Mouse (Mus musculus) heart, embryonic 10.5 days (tissue): ENCODE measurements at regions not wholly inside any gene's neighbourhood (a gene's known extent, or its start where the extent isn't known, plus 50 kb on each side); places are given as distances from the start of the nearest gene placed in this dataset.
A peak's percentile ranks its signal among the peaks of the same experiment; 100 is the strongest.

Experiments used
- DNase-seq: peaks from one replicate; pipeline ENCODE4 v3.0.0-alpha.2; 2017; ENCODE audit warnings: low spot score
- H3K27ac ChIP-seq: fragments of 300-500 bp; sonication (generic); 2 replicates; pipeline ENCODE4 v1.5.1; 2016; ENCODE audit warnings: mild to moderate bottlenecking
- H3K27me3 ChIP-seq: fragments of 300-500 bp; sonication (generic); 2 replicates; pipeline ENCODE4 v1.6.1; 2016; ENCODE audit warnings: mild to moderate bottlenecking; ENCODE audit not compliant: poor library complexity, insufficient read depth, severe bottlenecking
- H3K36me3 ChIP-seq: fragments of 300-500 bp; sonication (generic); 2 replicates; pipeline ENCODE4 v1.6.1; 2016; ENCODE audit warnings: mild to moderate bottlenecking, moderate library complexity
- H3K4me1 ChIP-seq: fragments of 300-500 bp; sonication (generic); 2 replicates; pipeline ENCODE4 v1.6.1; 2016; ENCODE audit warnings: mild to moderate bottlenecking
- H3K4me3 ChIP-seq: fragments of 300-500 bp; sonication (generic); 2 replicates; pipeline ENCODE4 v1.5.1; 2016; ENCODE audit warnings: mild to moderate bottlenecking, moderate library complexity
- H3K9me3 ChIP-seq: fragments of 300-500 bp; sonication (generic); 2 replicates; pipeline ENCODE4 v1.6.1; 2016; ENCODE audit warnings: mild to moderate bottlenecking, moderate library complexity
- WGBS: fragments of 180-500 bp; shearing (Covaris S2); methylation state at CpG from one replicate; pipeline ENCODE4 v1.1.7; 2016; 5-methylcytosine and 5-hydroxymethylcytosine counted together

- Histone ChIP-seq H3K27ac (no peak overlapping the region), H3K36me3 (no peaks in the 10 kb centered on the region)
- 77% methylated on average over 7 of the region's 7 CpGs for WGBS
Observed at GRCm38 (mm10) chr1:157888573-157888972, 382.0 kb downstream of the Sec16b start.

GRCm38 (mm10) chr1:157906168-157906567 is 399.6 kb downstream of the Sec16b start:
- WGBS = 76% methylated on average over 2 of the region's 2 CpGs

More at GRCm38 (mm10) chr1:157888573-157888972, 382.0 kb downstream of the Sec16b start:
- Histone ChIP-seq H3K9me3 (no peaks in the 10 kb centered on the region), H3K27me3 (no peaks in the 10 kb centered on the region), H3K4me1 (no peaks in the 10 kb centered on the region), H3K4me3 (no peak overlapping the region)
- no peak for DNase-seq

DNA sequence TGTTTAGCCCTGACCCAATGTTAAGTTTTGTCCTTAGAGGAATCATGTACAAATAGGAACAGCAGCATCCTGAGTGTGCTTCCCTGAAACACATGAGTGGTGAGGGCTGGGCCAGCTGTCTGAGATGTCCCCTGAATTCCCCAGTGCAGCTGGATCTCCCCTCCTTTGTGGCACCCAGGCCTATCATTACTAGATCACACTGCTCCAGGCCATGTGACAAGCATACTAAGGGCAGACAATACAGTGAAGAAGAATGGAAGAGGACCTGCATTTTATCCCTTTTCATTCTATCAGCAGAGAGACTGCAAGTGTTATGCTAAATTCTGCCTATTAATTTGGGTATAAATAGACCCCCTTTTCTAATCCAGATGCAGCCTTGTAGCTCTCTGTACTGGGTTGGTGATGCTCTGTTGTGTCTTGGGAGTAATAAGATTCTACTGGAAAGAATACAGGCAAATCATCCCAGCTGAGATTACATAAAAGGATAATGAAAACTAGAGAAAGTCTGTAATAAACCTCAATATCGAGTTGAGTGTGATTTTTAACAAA is 418.3 kb downstream of the Brinp2 start:
- Histone ChIP-seq H3K9me3 (no peaks in the 10 kb centered on the region), H3K4me3 (no peak overlapping the region), H3K27ac (no peak overlapping the region), H3K36me3 (no peaks in the 10 kb centered on the region), H3K4me1 (no peaks in the 10 kb centered on the region), H3K27me3 (no peaks in the 10 kb centered on the region)
- 63% methylated on average over 1 of the region's 1 CpGs for WGBS
- no peak for DNase-seq

More at GRCm38 (mm10) chr1:157906168-157906567, 399.6 kb downstream of the Sec16b start:
- Histone ChIP-seq H3K27ac (no peak overlapping the region), H3K4me1 (no peaks in the 10 kb centered on the region), H3K4me3 (no peak overlapping the region), H3K36me3 (no peaks in the 10 kb centered on the region), H3K27me3 (no peaks in the 10 kb centered on the region), H3K9me3 (no peaks in the 10 kb centered on the region)
- no peak for DNase-seq

- DNase-seq = no peak
Observed at GRCm38 (mm10) chr1:157939516-157939915, 416.6 kb downstream of the Brinp2 start.

DNA sequence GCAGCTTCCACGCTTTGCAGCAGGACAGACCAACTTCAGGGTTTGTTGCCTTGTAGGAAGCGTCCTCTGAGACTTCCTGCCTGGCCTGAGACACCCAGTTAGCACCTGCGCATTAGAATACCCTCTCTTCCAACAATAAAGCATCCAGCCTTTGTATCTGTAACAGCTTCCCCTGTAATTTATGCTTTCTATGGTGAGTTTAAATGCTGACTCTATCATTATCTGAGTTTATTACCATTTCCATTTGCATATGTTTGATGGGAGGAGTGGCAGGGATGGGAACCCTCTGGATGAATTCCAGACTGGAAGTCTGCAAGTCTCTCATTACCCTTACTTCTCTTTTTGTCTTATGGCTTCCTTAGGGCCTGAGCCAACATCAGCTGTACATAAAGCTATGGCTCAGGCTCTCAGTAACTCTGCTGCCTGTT is 415.8 kb downstream of the Brinp2 start:
- no peaks in the 10 kb centered on the region for H3K36me3 ChIP-seq
- 50% methylated on average over 3 of the region's 3 CpGs for WGBS
- H3K9me3 ChIP-seq = no peaks in the 10 kb centered on the region
- DNase-seq = no peak
- no peaks in the 10 kb centered on the region for H3K27me3 ChIP-seq
- no peak overlapping the region for H3K4me3 ChIP-seq
- H3K4me1 ChIP-seq = no peaks in the 10 kb centered on the region
- no peak overlapping the region for H3K27ac ChIP-seq

More at GRCm38 (mm10) chr1:157939516-157939915, 416.6 kb downstream of the Brinp2 start:
- Histone ChIP-seq H3K27ac (no peak overlapping the region), H3K4me1 (no peaks in the 10 kb centered on the region), H3K36me3 (no peaks in the 10 kb centered on the region), H3K4me3 (no peak overlapping the region), H3K9me3 (no peaks in the 10 kb centered on the region), H3K27me3 (no peaks in the 10 kb centered on the region)
- 81% methylated on average over 1 of the region's 1 CpGs for WGBS

GRCm38 (mm10) chr1:157957506-157957905 is 398.6 kb downstream of the Brinp2 start:
- no peak for DNase-seq
- 58% methylated on average over 4 of the region's 4 CpGs for WGBS
- Histone ChIP-seq H3K27me3 (no peaks in the 10 kb centered on the region), H3K4me1 (no peaks in the 10 kb centered on the region), H3K9me3 (no peaks in the 10 kb centered on the region), H3K4me3 (no peak overlapping the region), H3K36me3 (no peaks in the 10 kb centered on the region), H3K27ac (no peak overlapping the region)

- Histone ChIP-seq H3K27me3 (no peaks in the 10 kb centered on the region), H3K4me1 (no peaks in the 10 kb centered on the region), H3K27ac (no peak overlapping the region), H3K9me3 (no peaks in the 10 kb centered on the region), H3K4me3 (no peak overlapping the region), H3K36me3 (no peaks in the 10 kb centered on the region)
- WGBS = 82% methylated on average over 3 of the region's 3 CpGs
- no peak for DNase-seq
Observed at GRCm38 (mm10) chr1:157964461-157964860, 391.7 kb downstream of the Brinp2 start.

DNA sequence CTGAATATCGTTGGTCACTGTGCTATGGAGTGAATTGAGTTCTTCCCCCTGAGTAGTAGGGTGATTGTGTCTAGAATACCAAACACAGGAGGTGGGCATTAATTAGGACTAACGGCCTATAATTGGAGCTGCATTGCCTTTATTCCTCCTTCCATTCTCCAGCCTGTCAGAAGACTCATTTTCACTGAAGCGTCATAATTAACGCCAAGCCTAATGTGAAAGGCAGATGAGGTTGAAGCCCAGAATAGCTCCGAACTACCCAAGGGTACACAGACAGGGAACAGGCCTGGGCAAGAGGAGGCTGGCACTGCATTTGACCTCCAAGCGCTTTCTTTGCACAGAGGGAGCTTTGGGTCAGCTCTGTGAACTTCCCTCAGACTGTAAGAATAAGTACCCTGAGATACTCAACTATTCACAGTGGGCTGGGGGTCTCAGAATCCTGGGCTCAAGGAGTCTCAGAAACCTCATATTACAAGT is 386.5 kb downstream of the Brinp2 start:
- WGBS = 81% methylated on average over 6 of the region's 6 CpGs
- Histone ChIP-seq H3K27me3 (no peaks in the 10 kb centered on the region), H3K9me3 (no peaks in the 10 kb centered on the region), H3K36me3 (no peaks in the 10 kb centered on the region), H3K27ac (no peak overlapping the region), H3K4me1 (peaks cover 3% of the 10 kb centered on the region; the same call in 1 of the 2 replicates), H3K4me3 (no peak overlapping the region)
- no peak for DNase-seq

DNA sequence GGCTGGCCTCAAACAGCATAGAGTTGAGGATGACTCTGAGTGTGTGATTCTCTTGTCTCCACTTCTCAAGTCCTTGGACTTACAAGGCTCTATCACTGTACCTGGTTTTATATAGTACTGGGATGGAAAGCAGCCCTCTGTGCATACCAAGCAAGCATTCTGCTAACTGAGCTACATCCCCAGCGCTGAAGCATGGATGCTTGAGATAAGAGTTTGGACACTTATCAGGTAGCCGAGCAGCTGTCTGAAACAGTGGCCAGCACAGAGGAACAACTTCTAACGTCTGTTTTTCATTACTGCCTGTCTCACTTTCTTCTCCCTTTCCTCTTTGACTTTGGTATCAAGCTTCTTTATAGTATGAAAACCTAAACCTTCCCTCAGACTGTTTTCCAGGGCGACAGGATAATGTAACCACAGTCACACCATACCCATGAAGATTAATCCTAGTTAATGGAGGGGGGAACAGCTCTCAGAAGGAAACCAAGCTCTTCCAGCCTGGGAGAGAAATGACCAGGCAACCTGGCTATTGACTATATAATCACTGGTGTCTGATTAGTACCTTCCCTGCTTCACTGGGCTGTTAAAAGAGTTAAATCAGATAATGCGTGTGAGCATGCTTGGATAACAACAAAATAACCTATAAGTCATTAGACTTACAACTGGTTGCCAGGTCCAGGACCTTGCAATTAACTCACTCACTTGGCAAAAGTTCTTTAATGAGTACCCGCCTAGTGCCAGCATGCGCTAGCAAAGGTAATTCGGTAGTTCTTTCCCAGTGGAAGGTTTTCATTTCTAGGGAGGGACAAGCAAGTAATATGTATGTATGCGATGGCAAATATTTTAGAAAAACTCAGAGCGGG is 382.5 kb downstream of the Brinp2 start:
- no peak overlapping the region for H3K4me3 ChIP-seq
- no peaks in the 10 kb centered on the region for H3K27me3 ChIP-seq
- H3K36me3 ChIP-seq = no peaks in the 10 kb centered on the region
- H3K27ac ChIP-seq = no peak overlapping the region
- peaks cover 3% of the 10 kb centered on the region; the same call in 1 of the 2 replicates for H3K4me1 ChIP-seq
- DNase-seq = no peak
- WGBS = 61% methylated on average over 10 of the region's 10 CpGs
- no peaks in the 10 kb centered on the region for H3K9me3 ChIP-seq

DNA sequence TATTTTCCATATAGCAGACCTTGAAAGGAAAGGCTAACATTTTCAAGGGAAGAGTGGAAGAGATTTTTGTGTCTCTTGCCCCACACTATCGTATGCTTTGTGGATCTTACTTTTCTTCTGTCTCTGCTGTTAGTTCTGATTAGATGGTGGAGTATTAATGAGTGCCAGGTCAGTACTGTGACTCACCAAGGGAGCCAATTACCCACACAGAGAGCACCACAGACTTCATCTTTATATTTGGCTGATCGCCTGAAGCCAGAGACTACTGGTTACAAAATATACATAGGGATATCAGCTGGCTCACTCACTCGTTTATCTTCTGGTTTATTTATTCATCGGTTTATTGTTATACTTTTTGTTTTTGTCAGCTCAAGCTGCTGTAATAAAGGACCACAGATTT is 381.5 kb downstream of the Brinp2 start:
- Histone ChIP-seq H3K36me3 (no peaks in the 10 kb centered on the region), H3K4me3 (no peak overlapping the region), H3K27ac (no peak overlapping the region), H3K4me1 (peaks cover 3% of the 10 kb centered on the region; the same call in 1 of the 2 replicates), H3K9me3 (no peaks in the 10 kb centered on the region), H3K27me3 (no peaks in the 10 kb centered on the region)
- no peak for DNase-seq
- WGBS = 76% methylated on average over 4 of the region's 4 CpGs

DNA sequence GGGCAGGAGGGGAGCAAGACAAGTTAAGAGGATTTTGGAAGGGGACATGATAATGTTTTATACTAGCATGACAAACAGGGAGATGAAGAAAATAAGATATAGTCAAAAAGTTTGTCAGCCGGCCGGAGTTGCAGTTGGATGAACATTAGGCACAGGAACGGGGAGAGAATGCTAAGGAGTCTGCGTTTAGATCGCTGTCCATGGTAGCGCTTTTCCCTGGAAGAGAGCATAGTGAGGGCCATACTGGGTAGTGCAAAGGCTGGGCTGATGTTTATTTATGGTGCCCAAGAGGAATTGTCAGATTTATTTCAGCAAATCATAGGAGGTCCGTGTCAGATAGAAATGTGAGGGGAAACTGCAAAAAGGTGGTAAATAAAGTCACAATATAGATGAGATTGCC is 337.0 kb downstream of the Brinp2 start:
- H3K9me3 ChIP-seq = no peaks in the 10 kb centered on the region
- no peaks in the 10 kb centered on the region for H3K27me3 ChIP-seq
- H3K4me1 ChIP-seq = no peaks in the 10 kb centered on the region
- H3K36me3 ChIP-seq = no peaks in the 10 kb centered on the region
- DNase-seq = peak; percentile 78
- no peak overlapping the region for H3K27ac ChIP-seq
- 20% methylated on average over 7 of the region's 7 CpGs for WGBS
- no peak overlapping the region for H3K4me3 ChIP-seq

GRCm38 (mm10) chr1:158039756-158040155 is 316.4 kb downstream of the Brinp2 start:
- DNase-seq = no peak
- 26% methylated on average over 2 of the region's 2 CpGs for WGBS
- Histone ChIP-seq H3K36me3 (no peaks in the 10 kb centered on the region), H3K9me3 (no peaks in the 10 kb centered on the region), H3K27ac (no peak overlapping the region), H3K27me3 (no peaks in the 10 kb centered on the region), H3K4me1 (no peaks in the 10 kb centered on the region), H3K4me3 (no peak overlapping the region)

- H3K4me3 ChIP-seq = no peak overlapping the region
- H3K4me1 ChIP-seq = no peaks in the 10 kb centered on the region
- WGBS = 61% methylated on average over 4 of the region's 4 CpGs
- H3K27me3 ChIP-seq = no peaks in the 10 kb centered on the region
- no peak for DNase-seq
- H3K27ac ChIP-seq = no peak overlapping the region
- no peaks in the 10 kb centered on the region for H3K9me3 ChIP-seq
- no peaks in the 10 kb centered on the region for H3K36me3 ChIP-seq
Observed at GRCm38 (mm10) chr1:158040334-158040733, 315.8 kb downstream of the Brinp2 start.
